Mouse (Mus musculus): ENCODE results near the gene Pdcl3. TPM values are rescaled to one million over a fixed set of nuclear protein-coding genes. Genes with fewer than 3 reads are reported as not detected.

Gene Pdcl3
- polyA plus RNA-seq, 1 experiment from 2014 or later, result 192 TPM

- H3K27ac ChIP-seq, result no peak overlapping the region; the same call in 1 of the 2 replicates
- ATAC-seq, result no peak
- 38% methylated on average over 7 of the region's 7 CpGs for WGBS
Measured at GRCm38 (mm10) chr1:38988357-38988756, 2.9 kb downstream of the Pdcl3 start.

GRCm38 (mm10) chr1:38992365-38992764 lies 7.0 kb downstream of the Pdcl3 start:
- H3K4me3 ChIP-seq, result no peak overlapping the region
- H3K27me3 ChIP-seq, result no peaks in the 10 kb centered on the region
- peaks cover 18% of the 10 kb centered on the region for H3K4me1 ChIP-seq
- ATAC-seq, result no peak
- no peak overlapping the region for H3K27ac ChIP-seq
- H3K4me2 ChIP-seq, result no peak overlapping the region
- H3K36me3 ChIP-seq (ENCODE audit: poor library complexity, severe bottlenecking), result peaks cover 53% of the 10 kb centered on the region
- no peaks in the 10 kb centered on the region for H3K9me3 ChIP-seq (replicated peaks)
- 70% methylated on average over 3 of the region's 3 CpGs for WGBS
- H3K9ac ChIP-seq, result no peak overlapping the region

More at GRCm38 (mm10) chr1:38988357-38988756, 2.9 kb downstream of the Pdcl3 start:
- Histone ChIP-seq H3K4me1 (peaks cover 24% of the 10 kb centered on the region), H3K9ac (peak overlapping the region; percentile 81), H3K4me3 (peak overlapping the region; percentile 72), H3K4me2 (peak overlapping the region; percentile 86), H3K9me3 (replicated peaks) (no peaks in the 10 kb centered on the region), H3K27me3 (no peaks in the 10 kb centered on the region), H3K36me3 (ENCODE audit: poor library complexity, severe bottlenecking) (peaks cover 18% of the 10 kb centered on the region)

- Histone ChIP-seq H3K4me1 (peaks cover 4% of the 10 kb centered on the region; the same call in 1 of the 2 replicates), H3K27me3 (no peaks in the 10 kb centered on the region), H3K9me3 (replicated peaks) (no peaks in the 10 kb centered on the region), H3K4me2 (no peak overlapping the region), H3K9ac (no peak overlapping the region), H3K36me3 (ENCODE audit: poor library complexity, severe bottlenecking) (peaks cover 23% of the 10 kb centered on the region), H3K27ac (no peak overlapping the region), H3K4me3 (no peak overlapping the region)
- ATAC-seq, result peak; percentile 62
- WGBS, result 15% methylated on average over 5 of the region's 5 CpGs
Measured at GRCm38 (mm10) chr1:39001106-39001505, 15.7 kb downstream of the Pdcl3 start.

- H3K4me2 ChIP-seq, result no peak overlapping the region
- ATAC-seq, result no peak
- no peak overlapping the region for H3K4me3 ChIP-seq
- no peaks in the 10 kb centered on the region for H3K9me3 ChIP-seq (replicated peaks)
- no peaks in the 10 kb centered on the region for H3K36me3 ChIP-seq (ENCODE audit: poor library complexity, severe bottlenecking)
- H3K4me1 ChIP-seq, result peaks cover 8% of the 10 kb centered on the region; the same call in 1 of the 2 replicates
- H3K27ac ChIP-seq, result no peak overlapping the region
- H3K27me3 ChIP-seq, result no peaks in the 10 kb centered on the region
- H3K9ac ChIP-seq, result no peak overlapping the region
- WGBS, result 45% methylated on average over 10 of the region's 10 CpGs
Measured at GRCm38 (mm10) chr1:39005751-39006354, 20.4 kb downstream of the Pdcl3 start.

- H3K4me3 ChIP-seq, result no peak overlapping the region
- peak; percentile 65 for ATAC-seq
- 49% methylated on average over 11 of the region's 11 CpGs for WGBS
Measured at GRCm38 (mm10) chr1:39006830-39007829, 21.7 kb downstream of the Pdcl3 start.

GRCm38 (mm10) chr1:39010583-39011021 lies 25.2 kb downstream of the Pdcl3 start:
- H3K9ac ChIP-seq, result no peak overlapping the region
- H3K9me3 ChIP-seq (replicated peaks), result no peaks in the 10 kb centered on the region
- ATAC-seq, result peak; percentile 72
- H3K4me2 ChIP-seq, result no peak overlapping the region
- WGBS, result 30% methylated on average over 12 of the region's 12 CpGs
- H3K36me3 ChIP-seq (ENCODE audit: poor library complexity, severe bottlenecking), result no peaks in the 10 kb centered on the region
- H3K4me3 ChIP-seq, result no peak overlapping the region
- H3K4me1 ChIP-seq, result peaks cover 4% of the 10 kb centered on the region; the same call in 1 of the 2 replicates
- no peak overlapping the region for H3K27ac ChIP-seq
- no peaks in the 10 kb centered on the region for H3K27me3 ChIP-seq

More at GRCm38 (mm10) chr1:39006830-39007829, 21.7 kb downstream of the Pdcl3 start:
- peaks cover 4% of the 10 kb centered on the region; the same call in 1 of the 2 replicates for H3K4me1 ChIP-seq
- H3K36me3 ChIP-seq (ENCODE audit: poor library complexity, severe bottlenecking), result no peaks in the 10 kb centered on the region
- H3K4me2 ChIP-seq, result no peak overlapping the region
- H3K27ac ChIP-seq, result no peak overlapping the region
- H3K9me3 ChIP-seq (replicated peaks), result no peaks in the 10 kb centered on the region
- no peak overlapping the region for H3K9ac ChIP-seq
- H3K27me3 ChIP-seq, result no peaks in the 10 kb centered on the region

- no peaks in the 10 kb centered on the region for H3K9me3 ChIP-seq (replicated peaks)
- H3K9ac ChIP-seq, result no peak overlapping the region
- H3K36me3 ChIP-seq (ENCODE audit: poor library complexity, severe bottlenecking), result no peaks in the 10 kb centered on the region
- H3K27ac ChIP-seq, result no peak overlapping the region
- H3K4me1 ChIP-seq, result no peaks in the 10 kb centered on the region
- H3K27me3 ChIP-seq, result no peaks in the 10 kb centered on the region
- no peak for ATAC-seq
- 94% methylated on average over 13 of the region's 13 CpGs for whole genome bisulfite sequencing
- no peak overlapping the region for H3K4me2 ChIP-seq
- no peak overlapping the region for H3K4me3 ChIP-seq
Measured at GRCm38 (mm10) chr1:39012576-39012975, 27.2 kb downstream of the Pdcl3 start.

GRCm38 (mm10) chr1:39013843-39014242 lies 28.4 kb downstream of the Pdcl3 start:
- 91% methylated on average over 6 of the region's 6 CpGs for WGBS
- no peaks in the 10 kb centered on the region for H3K36me3 ChIP-seq (ENCODE audit: poor library complexity, severe bottlenecking)
- no peak overlapping the region for H3K4me2 ChIP-seq
- ATAC-seq, result no peak
- no peaks in the 10 kb centered on the region for H3K4me1 ChIP-seq
- no peak overlapping the region for H3K9ac ChIP-seq
- no peak overlapping the region for H3K27ac ChIP-seq
- H3K27me3 ChIP-seq, result no peaks in the 10 kb centered on the region
- no peaks in the 10 kb centered on the region for H3K9me3 ChIP-seq (replicated peaks)
- H3K4me3 ChIP-seq, result no peak overlapping the region

- Histone ChIP-seq H3K9me3 (replicated peaks) (no peaks in the 10 kb centered on the region), H3K4me1 (no peaks in the 10 kb centered on the region), H3K27ac (no peak overlapping the region), H3K9ac (no peak overlapping the region), H3K27me3 (no peaks in the 10 kb centered on the region), H3K4me2 (no peak overlapping the region), H3K4me3 (no peak overlapping the region), H3K36me3 (ENCODE audit: poor library complexity, severe bottlenecking) (no peaks in the 10 kb centered on the region)
- ATAC-seq, result no peak
- 88% methylated on average over 10 of the region's 10 CpGs for WGBS
Measured at GRCm38 (mm10) chr1:39015529-39015928, 30.1 kb downstream of the Pdcl3 start.

GRCm38 (mm10) chr1:39017871-39018270 lies 32.5 kb downstream of the Pdcl3 start:
- Histone ChIP-seq H3K36me3 (ENCODE audit: poor library complexity, severe bottlenecking) (no peaks in the 10 kb centered on the region), H3K27me3 (no peaks in the 10 kb centered on the region), H3K4me1 (no peaks in the 10 kb centered on the region), H3K27ac (no peak overlapping the region), H3K4me2 (no peak overlapping the region), H3K9me3 (replicated peaks) (no peaks in the 10 kb centered on the region), H3K9ac (no peak overlapping the region), H3K4me3 (no peak overlapping the region)
- no peak for ATAC-seq
- 83% methylated on average over 4 of the region's 4 CpGs for WGBS

- H3K4me3 ChIP-seq, result no peak overlapping the region
- 21% methylated on average over 7 of the region's 7 CpGs for WGBS
- no peak for ATAC-seq
- no peaks in the 10 kb centered on the region for H3K36me3 ChIP-seq (ENCODE audit: poor library complexity, severe bottlenecking)
- peaks cover 24% of the 10 kb centered on the region for H3K4me1 ChIP-seq
- peak overlapping the region; percentile 18; the same call in 1 of the 2 replicates for H3K4me2 ChIP-seq
- H3K27me3 ChIP-seq, result no peaks in the 10 kb centered on the region
- H3K9ac ChIP-seq, result no peak overlapping the region
- H3K27ac ChIP-seq, result no peak overlapping the region
- no peaks in the 10 kb centered on the region for H3K9me3 ChIP-seq (replicated peaks)
Measured at GRCm38 (mm10) chr1:39025142-39025541, 39.7 kb downstream of the Pdcl3 start.

GRCm38 (mm10) chr1:39025840-39026239 lies 40.4 kb downstream of the Pdcl3 start:
- Histone ChIP-seq H3K4me3 (no peak overlapping the region), H3K9ac (no peak overlapping the region), H3K9me3 (replicated peaks) (no peaks in the 10 kb centered on the region), H3K27me3 (no peaks in the 10 kb centered on the region), H3K4me1 (peaks cover 24% of the 10 kb centered on the region), H3K4me2 (no peak overlapping the region), H3K27ac (no peak overlapping the region), H3K36me3 (ENCODE audit: poor library complexity, severe bottlenecking) (no peaks in the 10 kb centered on the region)
- ATAC-seq, result no peak
- WGBS, result 82% methylated on average over 1 of the region's 1 CpGs
